Mouse (Mus musculus) liver, adult 2 months (tissue): ENCODE results near the gene Slc12a8.

Source experiments
- CTCF ChIP-seq: fragments of 200-500 bp; IDR thresholded peaks from 2 replicates; pipeline ENCODE4 v1.5.1; 2011; ENCODE audit warnings: low read depth, low read length, control low read depth
- POLR2A ChIP-seq: fragments of 200-500 bp; IDR thresholded peaks from 2 replicates; pipeline ENCODE4 v1.6.1; 2011; ENCODE audit warnings: low read length, control low read depth; ENCODE audit not compliant: insufficient read depth; ENCODE audit errors: extremely low read depth

GRCm38 (mm10) chr16:33653116-33653515 is 136.0 kb downstream of the Slc12a8 start:
- no peak for TF ChIP-seq POLR2A
- no peak for TF ChIP-seq CTCF
